Mouse (Mus musculus) small intestine, adult 2 months (tissue): ENCODE measurements at regions not wholly inside any gene's neighbourhood (a gene's known extent, or its start where the extent isn't known, plus 50 kb on each side); places are given as distances from the start of the nearest gene placed in this dataset.

ENCODE experiments used
- CTCF ChIP-seq: fragments of 200-500 bp; IDR thresholded peaks from 2 replicates; pipeline ENCODE4 v1.5.1; 2012; ENCODE audit warnings: low read depth, mild to moderate bottlenecking, control low read depth, inconsistent platforms, low read length, moderate library complexity, mixed read lengths; ENCODE audit not compliant: insufficient replicate concordance, insufficient read length; ENCODE audit errors: extremely low read depth
- POLR2A ChIP-seq: fragments of 200-500 bp; IDR thresholded peaks from 2 replicates; pipeline ENCODE4 v1.6.1; 2012; ENCODE audit warnings: low read depth, mild to moderate bottlenecking, control low read depth, inconsistent platforms, low read length, moderate library complexity

- TF ChIP-seq POLR2A, result no peak
- no peak for TF ChIP-seq CTCF
These were observed 199.6 kb upstream of the Cdyl start for GRCm38 (mm10) chr13:35460051-35460450.
